Mouse (Mus musculus) macrophage (primary cell): ENCODE results near the gene Rpl3. TPM values are rescaled to one million over a fixed set of nuclear protein-coding genes. Genes with fewer than 3 reads are reported as not detected.
A peak's percentile ranks its signal among the peaks of the same experiment; 100 is the strongest.
"Not testable (repeated sequence)": the region's sequence is repeated elsewhere in the genome, so short reads cannot be mapped to it uniquely, and the experiment has no call there.

Experiments used
- H3K27ac ChIP-seq: fragments of 350-480 bp; formaldehyde crosslinking; 2 replicates; pipeline ENCODE4 v1.9.0; 2021
- H3K36me3 ChIP-seq: fragments of 350-480 bp; formaldehyde crosslinking; 2 replicates; pipeline ENCODE4 v1.9.0; 2021; ENCODE audit errors: inconsistent target
- H3K4me3 ChIP-seq: fragments of 350-480 bp; formaldehyde crosslinking; 2 replicates; pipeline ENCODE4 v1.9.0; 2021; ENCODE audit errors: inconsistent target
- H3K79me2 ChIP-seq: fragments of 350-480 bp; formaldehyde crosslinking; 2 replicates; pipeline ENCODE4 v1.9.0; 2021; ENCODE audit errors: inconsistent target
- WGBS: methylation state at CpG from one replicate; pipeline ENCODE4 v1.1.7; 2026; ENCODE audit warnings: inconsistent platforms; ENCODE audit not compliant: missing documents; 5-methylcytosine and 5-hydroxymethylcytosine counted together
- polyA plus RNA-seq: library from polyadenylated mRNA; stranded (reverse); fragments of 250-400 nt; gene quantifications from 3 replicates; pipeline ENCODE4 v1.2.4, GENCODE M21; 2018; ENCODE audit warnings: inconsistent platforms

Gene Rpl3
- polyA plus RNA-seq, 1 experiment from 2014 or later, result 633 TPM

- Histone ChIP-seq H3K36me3 (no peaks in the 10 kb centered on the region), H3K27ac (no peak overlapping the region), H3K4me3 (no peak overlapping the region), H3K79me2 (no peaks in the 10 kb centered on the region)
- 33% methylated on average over 1 of the region's 1 CpGs for WGBS
These were observed 35.5 kb upstream of the Rpl3 start for GRCm38 (mm10) chr15:80127191-80127590.

- no peaks in the 10 kb centered on the region for H3K36me3 ChIP-seq
- 100% methylated on average over 1 of the region's 4 CpGs for WGBS
- H3K79me2 ChIP-seq, result no peaks in the 10 kb centered on the region
- no peak overlapping the region for H3K4me3 ChIP-seq
- no peak overlapping the region for H3K27ac ChIP-seq
These were observed 33.0 kb upstream of the Rpl3 start for GRCm38 (mm10) chr15:80124651-80125050.

GRCm38 (mm10) chr15:80122431-80122830 is 30.8 kb upstream of the Rpl3 start:
- H3K36me3 ChIP-seq, H3K4me3 ChIP-seq, H3K79me2 ChIP-seq, H3K27ac ChIP-seq: not testable (repeated sequence)
- WGBS, result 94% methylated on average over 5 of the region's 6 CpGs

- no peaks in the 10 kb centered on the region for H3K36me3 ChIP-seq
- H3K4me3 ChIP-seq, result no peak overlapping the region
- H3K27ac ChIP-seq, result no peak overlapping the region
- no peaks in the 10 kb centered on the region for H3K79me2 ChIP-seq
- WGBS, result 91% methylated on average over 9 of the region's 9 CpGs
These were observed 30.2 kb upstream of the Rpl3 start for GRCm38 (mm10) chr15:80121721-80122325.

- no peak overlapping the region for H3K4me3 ChIP-seq
- H3K36me3 ChIP-seq, result 0 out of 2 replicates have a peak, but pooled peaks cover 5% of the 10 kb centered on the region
These were observed 27.4 kb upstream of the Rpl3 start for GRCm38 (mm10) chr15:80119076-80119475.

GRCm38 (mm10) chr15:80117154-80117553 is 25.5 kb upstream of the Rpl3 start:
- Histone ChIP-seq H3K4me3 (no peak overlapping the region), H3K27ac (peak overlapping the region; percentile 31)

More at GRCm38 (mm10) chr15:80119076-80119475, 27.4 kb upstream of the Rpl3 start:
- H3K79me2 ChIP-seq, result no peaks in the 10 kb centered on the region
- 97% methylated on average over 4 of the region's 6 CpGs for WGBS
- no peak overlapping the region for H3K27ac ChIP-seq

GRCm38 (mm10) chr15:80115866-80116794 is 24.5 kb upstream of the Rpl3 start:
- Histone ChIP-seq H3K36me3 (peaks cover 22% of the 10 kb centered on the region), H3K27ac (peak overlapping the region; percentile 31; the same call in 1 of the 2 replicates), H3K79me2 (no peaks in the 10 kb centered on the region; the same call in 1 of the 2 replicates), H3K4me3 (no peak overlapping the region)
- WGBS, result 85% methylated on average over 13 of the region's 13 CpGs

More at GRCm38 (mm10) chr15:80117154-80117553, 25.5 kb upstream of the Rpl3 start:
- Histone ChIP-seq H3K79me2 (no peaks in the 10 kb centered on the region; the same call in 1 of the 2 replicates), H3K36me3 (peaks cover 11% of the 10 kb centered on the region; the same call in 1 of the 2 replicates)
- 30% methylated on average over 8 of the region's 8 CpGs for WGBS

- Histone ChIP-seq H3K36me3 (peaks cover 23% of the 10 kb centered on the region), H3K4me3 (no peak overlapping the region), H3K79me2 (peaks cover 7% of the 10 kb centered on the region; the same call in 1 of the 2 replicates), H3K27ac (no peak overlapping the region)
- WGBS, result 94% methylated on average over 5 of the region's 5 CpGs
These were observed 23.6 kb upstream of the Rpl3 start for GRCm38 (mm10) chr15:80115256-80115655.

GRCm38 (mm10) chr15:80114414-80114813 is 22.7 kb upstream of the Rpl3 start:
- Histone ChIP-seq H3K36me3 (peaks cover 23% of the 10 kb centered on the region), H3K79me2 (peaks cover 14% of the 10 kb centered on the region; the same call in 1 of the 2 replicates), H3K27ac (no peak overlapping the region), H3K4me3 (no peak overlapping the region)
- WGBS, result 99% methylated on average over 6 of the region's 7 CpGs

- whole genome bisulfite sequencing, result 68% methylated on average over 2 of the region's 2 CpGs
- Histone ChIP-seq H3K4me3 (no peak overlapping the region), H3K36me3 (peaks cover 23% of the 10 kb centered on the region), H3K79me2 (peaks cover 30% of the 10 kb centered on the region; the same call in 1 of the 2 replicates), H3K27ac (no peak overlapping the region)
These were observed 20.8 kb upstream of the Rpl3 start for GRCm38 (mm10) chr15:80112499-80112898.

GRCm38 (mm10) chr15:80111436-80111835 is 19.8 kb upstream of the Rpl3 start:
- peaks cover 40% of the 10 kb centered on the region for H3K79me2 ChIP-seq
- peaks cover 23% of the 10 kb centered on the region for H3K36me3 ChIP-seq
- no peak overlapping the region for H3K4me3 ChIP-seq
- no peak overlapping the region for H3K27ac ChIP-seq
- WGBS, result 41% methylated on average over 12 of the region's 12 CpGs

GRCm38 (mm10) chr15:80107575-80107974 is 15.9 kb upstream of the Rpl3 start:
- H3K27ac ChIP-seq, result peak overlapping the region; percentile 96
- WGBS, result 86% methylated on average over 3 of the region's 3 CpGs
- H3K79me2 ChIP-seq, result peaks cover 70% of the 10 kb centered on the region
- peaks cover 14% of the 10 kb centered on the region for H3K36me3 ChIP-seq
- H3K4me3 ChIP-seq, result no peak overlapping the region

- Histone ChIP-seq H3K4me3 (no peak overlapping the region), H3K79me2 (peaks cover 75% of the 10 kb centered on the region), H3K27ac (peak overlapping the region; percentile 96), H3K36me3 (peaks cover 12% of the 10 kb centered on the region)
- 94% methylated on average over 8 of the region's 8 CpGs for WGBS
These were observed 15.5 kb upstream of the Rpl3 start for GRCm38 (mm10) chr15:80107143-80107542.

- H3K4me3 ChIP-seq, result no peak overlapping the region
- H3K27ac ChIP-seq, result peak overlapping the region; percentile 96
- H3K79me2 ChIP-seq, result peaks cover 87% of the 10 kb centered on the region
- H3K36me3 ChIP-seq, result no peaks in the 10 kb centered on the region
- 47% methylated on average over 12 of the region's 12 CpGs for WGBS
These were observed 14.1 kb upstream of the Rpl3 start for GRCm38 (mm10) chr15:80105490-80106410.
